Mouse (Mus musculus) heart, postnatal 25 days (tissue): ENCODE results near the gene Gse1. TPM values are rescaled to one million over a fixed set of nuclear protein-coding genes. Genes with fewer than 3 reads are reported as not detected.

Source experiments
- DNase-seq: peaks from one replicate; pipeline ENCODE4 v3.0.0; 2022; ENCODE audit warnings: low spot score
- intact Hi-C: fragments of 180-260 bp; cut with DNase I; formaldehyde crosslinking; loops from one replicate; pipeline ENCODE4 v1.15.1; 2025
- total RNA-seq, 2 experiments: library from RNA; stranded (reverse); gene quantifications; 2 replicates each; pipeline ENCODE4 v1.2.3; 2021

Gse1 gene
- total RNA-seq, 2 experiments from 2014 or later = 20.1 to 25.9 TPM

DNA sequence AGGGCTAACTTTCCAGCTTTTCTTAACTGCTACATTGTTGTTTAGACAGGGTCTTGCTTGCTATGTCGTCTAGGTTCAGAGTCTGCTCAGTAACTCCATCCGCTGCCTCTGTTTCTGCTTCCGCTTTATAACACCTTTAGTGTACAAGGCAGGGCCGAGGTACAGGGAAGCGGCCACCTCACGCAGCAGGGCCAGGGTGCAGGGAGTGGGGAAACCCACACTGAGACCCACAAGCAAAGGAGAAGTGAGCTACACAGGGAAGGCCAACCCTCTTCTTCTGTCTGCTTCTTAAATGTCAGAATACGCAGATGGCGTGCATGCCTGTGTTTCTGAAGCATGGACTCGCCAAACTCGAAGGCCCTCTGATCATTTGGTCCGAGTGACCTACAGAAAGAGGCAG, 250.5 kb downstream of the Gse1 start:
- intact Hi-C loops = no loop called here
- DNase-seq = no peak

DNA sequence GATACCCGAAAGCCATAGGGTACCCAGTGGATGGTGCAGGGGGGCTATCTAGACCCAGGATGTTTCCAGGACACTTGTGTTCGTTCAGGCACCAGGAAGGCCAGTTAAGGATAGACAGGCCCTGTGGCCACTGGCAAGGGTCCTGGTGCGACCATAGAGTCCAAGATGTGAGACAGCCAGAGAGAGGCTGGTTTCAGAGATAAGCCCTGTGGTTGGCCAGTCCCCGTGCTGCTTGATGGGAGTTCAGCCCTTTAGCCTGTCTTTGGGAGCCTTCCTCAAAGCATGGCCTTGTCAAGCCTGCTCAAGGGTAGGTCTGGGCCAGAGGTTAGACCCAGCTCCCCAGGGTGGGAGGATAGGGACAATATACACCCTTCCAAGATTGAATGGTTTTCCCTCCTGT, 251.4 kb downstream of the Gse1 start:
- DNase-seq = no peak
- intact Hi-C loops = no loop called here

DNA sequence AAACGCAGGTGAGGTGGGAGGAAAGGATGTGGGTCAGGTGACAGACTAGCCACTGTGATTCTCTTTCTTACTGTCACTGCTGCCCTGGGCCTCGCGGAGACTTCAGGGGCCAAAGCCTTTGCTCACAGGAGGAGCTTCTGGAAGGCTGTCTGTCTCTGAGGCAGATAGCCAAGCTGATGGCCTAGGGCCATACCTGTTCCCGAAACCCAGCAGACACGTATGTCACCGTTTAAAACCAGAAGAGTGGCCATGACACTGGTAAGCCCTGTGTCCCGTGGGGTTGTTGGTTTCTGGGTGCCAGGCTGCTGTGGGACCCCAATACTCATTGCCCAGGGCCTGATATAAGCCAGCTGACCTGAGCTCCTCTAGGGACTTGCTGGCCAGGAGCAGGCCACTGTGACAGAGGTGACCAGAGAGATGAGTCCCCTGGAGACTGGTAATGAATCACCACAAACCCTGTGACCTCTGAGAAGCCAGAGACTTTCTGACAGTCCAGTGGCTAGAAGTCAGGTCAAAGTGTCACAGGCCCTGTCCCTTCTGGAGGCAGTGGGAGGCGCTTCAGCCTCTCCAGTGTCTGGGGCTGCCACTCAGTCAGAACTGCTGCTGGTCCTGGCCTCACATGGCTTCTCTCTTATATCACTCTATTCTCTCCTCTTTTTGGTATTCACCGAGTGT, 253.9 kb downstream of the Gse1 start:
- intact Hi-C loops = no loop called here
- no peak for DNase-seq

DNA sequence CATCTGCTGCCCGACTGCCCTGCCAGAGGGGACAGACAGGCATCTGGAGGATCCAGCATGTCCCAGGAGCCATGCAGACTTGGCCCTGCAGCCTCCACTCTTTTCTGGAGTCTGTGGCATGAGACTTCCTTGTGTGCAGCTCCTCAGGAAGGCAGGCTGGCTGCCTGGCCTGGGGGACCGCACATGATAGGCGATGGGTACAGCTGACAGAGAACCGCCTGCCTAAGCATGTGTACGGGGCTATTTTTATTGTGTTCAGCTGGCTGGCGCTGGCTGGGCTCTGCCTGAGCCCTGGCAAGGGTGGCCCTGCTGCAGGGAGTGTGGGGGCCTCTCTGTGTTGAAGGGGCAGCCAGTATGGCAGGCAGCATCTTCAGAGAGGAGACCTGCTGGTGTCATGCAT, 256.2 kb downstream of the Gse1 start:
- intact Hi-C loops = no loop called here
- DNase-seq = no peak

DNA sequence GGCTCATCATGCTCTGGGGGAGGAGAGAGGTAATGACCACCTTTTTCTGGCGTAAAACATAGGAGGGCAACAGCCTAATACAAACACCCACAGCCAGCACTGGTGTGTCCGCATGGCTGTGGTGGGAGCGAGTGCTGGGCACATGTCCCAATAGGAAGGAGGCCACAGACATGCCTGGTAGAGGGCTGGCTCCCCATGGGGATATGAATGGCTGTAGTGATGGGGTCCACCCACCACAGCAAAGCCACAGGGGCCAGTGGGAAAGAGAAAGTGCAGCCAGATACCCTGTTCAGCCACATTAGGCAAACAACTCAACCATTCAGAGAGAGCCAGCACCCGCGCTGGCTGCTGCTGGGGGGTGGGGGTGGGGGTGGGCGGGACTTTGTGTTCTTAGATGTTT, 256.9 kb downstream of the Gse1 start:
- intact Hi-C loops = loop anchor here (5.0 kb wide), 2 partner anchors 68 to 118 kb away; no protein-coding TSS in a partner anchor
- no peak for DNase-seq

DNA sequence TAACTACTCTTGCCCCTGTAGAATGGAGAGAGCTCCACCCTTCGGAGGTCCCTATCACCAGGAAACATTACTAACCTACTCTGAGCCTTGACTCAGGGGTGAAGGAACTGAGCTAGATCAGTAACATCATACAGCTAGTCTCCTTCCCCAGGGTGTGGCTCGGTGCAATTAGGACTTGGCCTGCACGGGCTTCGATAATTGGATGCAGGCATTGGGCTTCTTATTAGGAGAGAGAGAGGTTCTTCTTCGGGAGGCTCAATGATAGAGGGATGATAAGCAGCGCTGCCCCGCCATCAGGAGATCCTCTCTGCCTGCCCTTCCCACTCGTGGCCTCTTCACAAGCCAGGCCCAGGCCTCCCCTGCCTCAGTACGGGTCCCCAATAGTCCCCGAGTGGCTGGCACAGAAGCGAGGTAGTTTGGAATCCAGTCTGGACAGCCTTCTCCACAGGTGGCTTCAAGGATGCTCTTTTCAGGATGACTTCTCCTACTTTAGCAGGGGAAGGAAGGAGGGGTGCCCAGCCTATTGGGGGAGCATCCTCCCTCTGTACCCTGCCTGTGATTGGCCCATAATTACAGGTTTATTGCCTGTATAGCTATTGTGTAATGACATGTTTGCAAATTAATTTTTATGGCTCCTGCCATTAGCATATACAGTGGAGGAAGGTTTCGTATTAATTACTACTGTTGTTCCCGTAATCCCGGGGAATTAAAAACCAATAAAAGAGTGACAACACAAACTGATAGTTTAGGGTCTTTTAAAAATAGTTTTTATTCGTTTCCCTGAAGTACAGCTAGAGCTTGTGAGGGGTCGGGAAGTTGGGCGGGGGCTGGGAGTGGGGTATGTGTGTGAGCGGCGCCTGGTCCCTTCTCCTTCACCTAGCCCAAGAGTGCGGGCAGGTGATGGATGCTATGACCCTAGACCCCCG, 257.6 kb downstream of the Gse1 start:
- intact Hi-C loops = loop anchor here (5.0 kb wide), 2 partner anchors 69 to 119 kb away; no protein-coding TSS in a partner anchor
- no peak for DNase-seq

DNA sequence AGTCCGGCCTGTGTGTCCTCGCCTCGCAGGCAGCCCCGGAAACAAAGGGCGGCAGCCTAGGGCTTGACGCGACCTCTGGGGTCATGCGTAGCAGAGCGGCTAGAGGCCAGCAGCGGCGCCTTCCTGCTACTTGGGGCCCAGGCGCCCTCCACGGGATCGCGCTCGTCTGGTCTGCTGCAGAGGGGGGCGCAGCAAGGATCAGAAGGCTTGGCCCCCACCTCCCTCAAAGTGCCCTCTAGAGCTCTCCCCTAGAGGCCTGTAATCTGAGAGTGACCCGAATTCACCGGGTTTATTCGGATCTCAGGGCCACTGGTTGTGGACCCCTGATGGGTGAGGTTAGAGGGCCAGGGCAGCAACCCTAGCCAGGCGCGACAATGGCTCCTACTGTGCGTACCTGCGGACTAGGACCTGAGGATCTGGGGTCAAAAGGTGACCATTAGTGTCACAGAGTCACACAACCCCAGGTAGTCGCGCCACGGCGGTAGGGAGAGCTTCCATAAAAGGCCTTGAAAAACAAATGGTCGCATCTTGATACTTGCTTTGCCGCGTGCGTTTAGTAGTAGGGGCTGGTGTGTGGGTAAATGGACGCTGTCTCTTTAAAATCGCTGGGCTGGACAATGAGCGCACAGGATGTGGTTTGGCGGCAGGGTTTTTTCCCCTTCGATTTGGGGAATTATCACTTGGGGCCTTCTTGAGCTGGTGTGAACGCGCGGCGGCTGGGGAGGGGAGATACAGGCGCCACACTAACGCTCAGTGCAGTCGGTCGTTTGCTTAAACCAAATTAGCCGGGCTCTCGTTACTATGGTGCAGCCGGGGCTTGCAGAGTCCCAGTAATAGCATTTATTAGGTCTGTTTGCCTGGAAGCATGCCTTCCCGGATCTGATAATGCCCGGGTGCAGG, 258.5 kb downstream of the Gse1 start:
- intact Hi-C loops = loop anchor here (5.0 kb wide), 2 partner anchors 69 to 119 kb away; no protein-coding TSS in a partner anchor

DNA sequence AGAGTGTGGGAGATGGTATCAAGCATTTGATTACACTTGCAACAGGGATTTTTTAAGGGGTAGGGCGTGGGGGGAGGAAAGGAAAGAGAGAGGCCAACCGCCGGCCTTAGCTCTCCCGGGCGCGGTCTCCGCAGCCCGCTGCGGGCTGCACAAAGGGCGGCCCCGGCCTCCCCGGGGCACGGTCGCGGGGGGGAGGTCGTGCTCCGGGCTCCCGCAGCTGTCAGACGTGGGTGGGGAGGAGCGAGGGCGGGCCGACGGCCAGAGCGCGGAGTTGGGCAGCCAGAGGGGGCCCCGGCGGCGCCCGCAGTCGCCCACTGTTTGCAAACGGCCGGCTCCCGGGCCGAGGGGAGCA, 259.1 kb downstream of the Gse1 start:
- intact Hi-C loops = loop anchor here (5.0 kb wide), 2 partner anchors 70 to 120 kb away; no protein-coding TSS in a partner anchor

More for the DNA sequence above, 258.5 kb downstream of the Gse1 start:
- DNase-seq = no peak

DNA sequence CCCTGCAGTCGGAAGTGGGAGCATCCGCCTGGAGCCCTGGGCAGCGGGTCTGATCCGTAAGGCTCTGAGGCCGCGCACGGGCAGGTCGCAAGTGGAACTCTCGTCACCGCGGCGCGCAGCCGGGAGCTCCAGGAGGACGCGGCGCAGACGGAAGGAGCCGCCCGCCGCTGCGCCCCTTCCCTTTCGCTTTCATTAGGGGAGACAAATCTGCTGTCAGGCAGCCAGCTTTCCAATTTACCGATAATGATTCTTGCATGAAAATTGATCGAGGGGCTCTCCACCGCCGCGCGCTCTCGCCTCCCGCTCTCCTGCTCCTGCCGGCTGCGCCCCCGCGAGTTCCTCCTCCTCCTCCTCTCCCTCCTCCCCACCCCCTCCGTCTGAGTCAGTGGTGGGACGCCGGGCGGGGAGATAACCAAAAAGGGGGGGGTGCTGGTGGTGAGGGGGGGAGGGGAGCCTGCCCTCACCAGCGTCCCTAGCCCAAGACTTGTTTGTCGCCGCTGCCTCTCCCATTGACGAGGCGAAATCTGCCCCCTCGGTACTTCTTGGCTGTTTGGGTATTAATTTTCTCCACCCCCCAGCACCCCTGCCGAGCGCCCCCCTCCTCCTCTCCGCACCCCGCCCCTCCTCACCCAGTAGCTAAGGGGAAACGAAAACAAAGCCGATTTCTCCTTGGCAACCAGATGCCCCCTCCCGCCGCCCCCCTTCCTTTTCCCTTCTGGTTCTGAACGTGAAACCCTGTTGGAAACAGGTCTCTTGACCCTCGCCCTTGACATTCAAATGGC, 259.7 kb downstream of the Gse1 start:
- intact Hi-C loops = loop anchor here (2.0 to 5.0 kb wide), 3 partner anchors 17 to 121 kb away; no protein-coding TSS in a partner anchor
- peak; percentile 52 for DNase-seq

More for the DNA sequence above, 259.1 kb downstream of the Gse1 start:
- no peak for DNase-seq

DNA sequence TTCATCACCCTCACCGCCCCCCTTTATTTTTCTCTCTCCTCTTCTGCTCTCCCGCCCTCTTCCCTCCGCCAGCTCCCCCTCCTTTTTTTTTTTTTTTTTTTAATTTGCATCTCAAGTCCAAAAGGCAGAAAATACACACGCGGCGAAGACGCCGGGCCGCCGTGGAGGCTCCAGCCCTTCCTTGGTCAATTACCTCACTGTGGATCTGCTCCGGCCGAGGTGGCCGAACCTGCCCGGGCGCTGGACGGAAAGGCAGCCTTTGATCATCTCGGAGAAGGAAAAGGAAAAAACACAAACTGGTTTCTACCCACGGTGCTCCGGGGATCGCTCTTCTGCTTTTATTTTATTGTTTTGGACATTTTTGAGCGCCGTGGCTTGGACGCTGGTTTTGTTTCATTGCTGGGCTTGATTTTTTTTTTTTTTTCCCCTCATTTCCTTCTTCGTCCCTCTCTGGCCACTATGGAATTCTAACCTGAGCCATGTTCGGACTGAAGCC, 260.4 kb downstream of the Gse1 start:
- intact Hi-C loops = loop anchor here (2.0 to 5.0 kb wide), 3 partner anchors 16 to 121 kb away; no protein-coding TSS in a partner anchor
- DNase-seq = no peak

DNA sequence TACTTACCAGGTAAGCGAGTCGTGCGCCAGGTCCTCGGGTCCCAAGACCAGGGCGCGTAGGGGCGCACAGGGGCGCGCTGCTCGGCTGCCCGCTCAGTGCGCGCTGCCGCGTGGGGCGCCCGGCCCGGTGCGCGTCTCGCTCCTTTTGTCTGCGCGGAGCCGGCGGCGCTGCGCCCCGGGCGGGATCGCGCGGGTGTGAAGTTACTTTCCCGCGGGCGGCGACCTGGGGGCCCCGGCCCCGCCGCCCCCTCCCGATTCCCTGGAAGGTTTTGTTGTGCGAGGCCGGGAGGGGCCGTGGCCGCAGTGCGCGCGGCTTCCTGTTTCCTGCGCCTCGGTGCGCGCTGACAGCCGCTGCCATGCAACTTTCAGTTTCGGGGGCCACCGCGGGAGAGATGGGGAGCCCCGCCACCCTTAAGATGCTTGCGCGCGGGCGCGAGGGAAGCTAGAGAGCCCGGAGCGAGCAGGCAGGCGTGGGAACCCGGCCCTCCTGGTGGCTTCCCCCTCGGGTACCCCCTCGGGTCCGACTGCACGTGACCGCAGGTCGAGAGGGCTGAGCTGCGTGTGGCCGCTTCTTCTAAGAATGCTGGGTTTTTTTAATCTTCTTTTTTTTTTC, 261.0 kb downstream of the Gse1 start:
- DNase-seq = peak; percentile 55
- intact Hi-C loops = loop anchor here (2.0 to 5.0 kb wide), 3 partner anchors 16 to 122 kb away; no protein-coding TSS in a partner anchor

DNA sequence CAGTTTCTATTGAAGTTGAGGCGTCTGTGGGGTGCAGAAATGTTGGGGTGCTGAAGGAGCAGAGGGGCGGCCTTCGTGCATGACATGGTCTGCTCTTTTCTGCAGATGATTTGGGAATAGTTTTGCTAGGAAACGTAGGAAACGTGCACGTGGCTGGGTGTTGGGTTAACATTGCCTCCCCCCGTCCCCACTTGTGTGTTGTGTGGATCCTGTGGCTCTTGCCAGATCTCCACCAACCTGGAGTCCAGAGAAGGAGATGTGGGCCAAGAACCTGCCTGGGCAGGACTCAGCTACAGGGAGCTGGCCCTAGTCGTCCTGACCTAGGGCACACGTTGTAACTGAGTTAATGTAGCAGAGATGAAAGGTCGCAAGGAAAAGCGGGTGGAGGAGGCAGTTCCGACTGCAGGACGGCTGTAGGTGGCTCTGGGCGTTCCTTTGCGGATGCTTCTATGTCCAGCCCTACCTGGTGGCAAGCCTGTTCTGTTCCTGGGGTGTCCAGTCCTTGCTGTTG, 261.6 kb downstream of the Gse1 start:
- DNase-seq = no peak
- intact Hi-C loops = loop anchor here (2.0 to 5.0 kb wide), 3 partner anchors 15 to 123 kb away; no protein-coding TSS in a partner anchor

DNA sequence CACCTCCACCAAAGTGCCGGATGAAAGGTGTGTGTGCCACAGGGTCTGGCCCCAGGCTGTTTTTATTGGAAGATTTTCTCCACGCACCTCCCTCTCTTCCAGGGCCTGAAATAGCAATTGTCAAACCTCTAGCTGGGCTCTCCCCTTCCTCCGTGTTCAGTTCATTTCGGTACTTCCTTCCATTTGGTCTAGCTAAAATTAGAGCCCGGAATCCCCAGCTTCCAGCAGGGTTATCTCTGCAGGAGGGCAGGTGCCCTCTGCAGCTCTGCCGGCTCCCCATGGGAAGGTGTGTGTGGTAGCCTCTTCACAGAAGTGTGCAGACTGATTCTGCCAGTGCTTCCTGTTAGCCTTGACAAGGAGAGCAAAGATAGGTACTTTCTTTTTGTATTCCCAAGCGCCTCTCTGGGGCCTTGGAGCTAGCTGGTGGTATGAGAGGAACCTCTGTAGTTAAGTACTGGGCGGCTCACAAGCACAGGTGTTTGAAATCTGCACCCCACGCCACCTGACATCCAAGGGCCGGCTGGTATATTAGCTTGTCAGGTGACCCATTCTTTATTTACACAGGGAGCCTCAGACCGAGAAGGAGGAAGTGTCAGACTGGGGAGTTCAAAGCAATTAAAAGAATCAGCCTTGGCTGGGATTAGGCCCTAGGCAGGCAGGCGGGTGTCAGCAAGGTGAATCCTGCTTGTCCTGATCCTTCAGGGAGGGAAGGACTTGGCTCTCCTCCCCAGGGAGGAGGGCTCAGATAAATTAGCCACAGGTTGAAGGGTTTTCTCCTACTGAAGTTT, 262.3 kb downstream of the Gse1 start:
- no peak for DNase-seq
- intact Hi-C loops = no loop called here

DNA sequence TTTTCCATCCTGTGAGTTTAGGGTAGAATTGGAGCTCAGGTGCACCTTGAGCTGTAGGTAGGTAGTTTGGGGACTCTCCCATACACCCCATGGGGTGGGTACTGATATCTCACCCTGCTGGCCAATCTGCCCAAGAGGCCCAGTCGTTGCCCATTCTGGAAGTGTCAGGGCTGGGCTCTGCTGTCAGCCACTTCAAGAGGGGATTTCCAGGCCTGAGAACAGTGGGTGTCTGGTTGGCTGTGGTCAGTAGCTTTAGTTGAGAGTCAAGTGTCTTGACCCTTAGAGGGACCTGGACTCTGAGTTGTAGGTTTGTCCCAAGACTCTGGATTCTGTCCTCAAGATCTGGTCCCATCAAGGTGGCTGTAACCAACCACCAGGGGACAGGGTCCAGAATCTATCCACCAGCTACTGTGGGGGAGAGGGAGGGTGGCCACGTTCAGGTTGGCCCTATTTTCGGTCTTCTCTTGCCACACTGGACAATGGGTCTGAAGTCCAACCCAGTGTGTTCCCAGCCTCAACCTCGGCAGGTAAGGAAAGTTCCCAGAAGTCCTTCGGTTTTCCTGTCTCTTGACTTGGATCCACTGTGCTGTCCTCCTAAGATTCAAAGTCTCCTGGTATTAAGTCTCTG, 263.0 kb downstream of the Gse1 start:
- DNase-seq = no peak
- intact Hi-C loops = no loop called here

DNA sequence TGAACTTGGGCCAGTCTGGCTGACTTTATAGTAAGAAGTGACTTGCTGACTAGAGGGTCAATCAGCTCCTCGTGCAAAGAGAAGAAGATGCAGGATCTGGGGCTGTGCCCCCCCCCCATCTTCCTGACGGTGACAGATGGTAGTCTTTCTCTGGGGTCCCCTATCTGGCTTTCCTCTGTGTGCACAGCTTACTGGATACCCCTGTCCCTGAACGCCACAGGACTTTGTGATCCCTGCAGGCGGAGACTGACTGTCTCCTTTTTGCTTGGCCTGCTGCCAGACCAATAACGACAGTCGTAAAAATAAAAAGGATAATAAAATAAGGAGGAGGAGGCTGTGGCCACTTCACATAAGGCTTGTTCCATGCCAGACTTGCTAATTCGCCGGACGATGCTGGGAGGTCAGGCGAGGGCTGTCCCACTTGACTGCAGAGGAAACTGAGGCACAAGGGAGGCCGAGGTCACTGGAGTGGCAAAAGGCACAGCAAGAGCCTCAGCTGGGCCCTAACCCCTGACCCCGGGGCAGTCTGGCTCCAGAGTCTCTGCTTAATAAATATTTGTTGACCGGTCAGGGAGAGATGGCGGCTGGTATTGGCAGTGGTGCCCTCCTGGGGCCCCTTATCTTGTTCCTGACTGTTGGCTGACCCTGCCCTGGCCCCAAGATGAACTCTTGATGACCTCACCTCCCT, 264.1 kb downstream of the Gse1 start:
- intact Hi-C loops = loop anchor here (2.0 kb wide), 1 partner anchor 42 kb away; no protein-coding TSS in a partner anchor

DNA sequence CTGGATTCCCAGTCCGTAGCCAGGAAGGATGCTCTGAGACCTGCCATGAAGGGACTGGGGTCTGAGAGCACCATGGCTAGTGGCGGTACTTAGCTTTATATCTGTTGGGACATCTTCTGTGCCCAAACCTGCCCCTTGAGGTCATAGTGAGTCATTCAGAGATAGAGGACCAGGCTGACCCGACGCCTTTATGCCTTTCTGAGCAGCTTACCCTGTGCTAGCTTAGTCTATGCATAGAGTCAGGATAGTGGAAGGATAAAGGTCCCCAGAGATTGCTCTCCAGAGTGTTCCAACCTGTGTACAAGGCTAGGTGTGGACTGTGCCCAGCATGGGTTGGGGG, 264.6 kb downstream of the Gse1 start:
- DNase-seq = no peak
- intact Hi-C loops = loop anchor here (2.0 kb wide), 1 partner anchor 42 kb away; no protein-coding TSS in a partner anchor

More for the DNA sequence above, 264.1 kb downstream of the Gse1 start:
- DNase-seq = no peak
